Mouse (Mus musculus): ENCODE measurements around the gene Sco1.
"Not testable (repeated sequence)": the region's sequence is repeated elsewhere in the genome, so short reads cannot be mapped to it uniquely, and the experiment has no call there.

- TF ChIP-seq CTCF (IDR thresholded peaks at IDR 0.05; ENCODE audit: control insufficient read depth, insufficient read depth, low read length); POLR2A (IDR thresholded peaks at IDR 0.05; ENCODE audit: borderline replicate concordance, control insufficient read depth, low read depth, low read length): not testable (repeated sequence)
These were observed 29.3 kb upstream of the Sco1 start for GRCm38 (mm10) chr11:67023191-67023590.
